Mouse (Mus musculus): ENCODE measurements around the gene Wdr49. TPM values are rescaled to one million over a fixed set of nuclear protein-coding genes. Genes with fewer than 3 reads are reported as not detected.

The Wdr49 gene
- polyA plus RNA-seq, 1 experiment from 2014 or later: not detected

DNA sequence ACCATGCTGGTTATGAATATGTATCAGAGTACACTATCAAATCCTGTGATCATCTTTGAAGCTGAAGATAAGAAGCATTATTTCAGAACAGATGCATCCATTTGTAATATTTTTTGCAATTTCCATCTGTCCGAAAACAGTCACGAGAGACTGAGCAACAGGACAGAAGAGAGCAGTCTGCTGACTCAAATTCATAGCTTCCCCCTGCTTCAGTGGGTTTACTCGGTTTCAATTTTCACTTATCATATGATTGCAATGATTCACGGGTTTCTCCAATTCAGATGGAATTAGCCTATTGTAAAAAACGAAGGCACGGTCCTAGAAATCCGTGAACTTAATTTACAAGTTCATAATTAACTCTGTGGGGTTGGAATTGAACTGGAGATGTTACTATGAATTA is 13.8 kb downstream of the Wdr49 start:
- WGBS: 87% methylated on average over 7 of the region's 7 CpGs

GRCm38 (mm10) chr3:75430564-75431181 is 51.3 kb downstream of the Wdr49 start:
- H3K27ac ChIP-seq (ENCODE audit: low read depth, low read length): no peak overlapping the region
- 72% methylated on average over 4 of the region's 4 CpGs for WGBS
- H3K27me3 ChIP-seq (ENCODE audit: control insufficient read depth, insufficient read depth, low read length): no peaks in the 10 kb centered on the region
- no peaks in the 10 kb centered on the region for H3K36me3 ChIP-seq (ENCODE audit: control insufficient read depth, insufficient read depth, low read length)
- no peak overlapping the region for H3K4me3 ChIP-seq (ENCODE audit: low read length)
- no peaks in the 10 kb centered on the region for H3K4me1 ChIP-seq (ENCODE audit: control insufficient read depth, insufficient read depth, low read length)
- no peaks in the 10 kb centered on the region for H3K9me3 ChIP-seq (ENCODE audit: control insufficient read depth, low read length)
- H3K4me2 ChIP-seq (replicated peaks; ENCODE audit: low read depth, low read length): no peak overlapping the region
- no peak for ATAC-seq (ENCODE audit: low FRiP score, low TSS enrichment)
- H3K9ac ChIP-seq (ENCODE audit: low read depth, low read length): no peak overlapping the region

More for the DNA sequence above, 13.8 kb downstream of the Wdr49 start:
- H3K4me1 ChIP-seq (ENCODE audit: control insufficient read depth, insufficient read depth, low read length): no peaks in the 10 kb centered on the region
- H3K9me3 ChIP-seq (ENCODE audit: control insufficient read depth, low read length): no peaks in the 10 kb centered on the region
- no peaks in the 10 kb centered on the region for H3K27me3 ChIP-seq (ENCODE audit: control insufficient read depth, insufficient read depth, low read length)
- no peak for ATAC-seq (ENCODE audit: low FRiP score, low TSS enrichment)
- H3K9ac ChIP-seq (ENCODE audit: low read depth, low read length): no peak overlapping the region
- no peaks in the 10 kb centered on the region for H3K36me3 ChIP-seq (ENCODE audit: control insufficient read depth, insufficient read depth, low read length)
- no peak overlapping the region for H3K27ac ChIP-seq (ENCODE audit: low read depth, low read length)
- no peak overlapping the region for H3K4me2 ChIP-seq (replicated peaks; ENCODE audit: low read depth, low read length)
- H3K4me3 ChIP-seq (ENCODE audit: low read length): no peak overlapping the region

DNA sequence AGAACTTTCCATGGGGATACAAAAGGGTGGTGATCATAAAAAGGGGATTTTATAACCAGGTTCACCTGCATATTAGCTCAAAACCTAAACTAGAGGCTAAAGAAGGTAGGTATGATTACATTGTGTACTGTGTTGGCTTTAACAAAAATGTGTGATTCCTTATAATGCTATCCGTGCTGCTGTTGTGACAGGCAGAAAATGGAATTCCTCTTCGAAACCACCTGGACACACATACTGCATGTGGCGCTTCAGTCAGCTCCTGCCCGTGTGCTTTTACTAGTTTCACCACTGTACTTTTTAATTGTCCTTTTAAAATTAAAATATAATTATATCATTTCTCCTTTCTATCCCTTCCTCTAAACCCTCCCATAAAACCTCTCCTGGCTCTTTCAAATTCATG is 86.0 kb downstream of the Wdr49 start:
- H3K36me3 ChIP-seq (ENCODE audit: control insufficient read depth, insufficient read depth, low read length): no peaks in the 10 kb centered on the region

GRCm38 (mm10) chr3:75395121-75395895 is 86.6 kb downstream of the Wdr49 start:
- 78% methylated on average over 7 of the region's 7 CpGs for WGBS

More for the DNA sequence above, 86.0 kb downstream of the Wdr49 start:
- no peak for ATAC-seq (ENCODE audit: low FRiP score, low TSS enrichment)
- no peaks in the 10 kb centered on the region for H3K27me3 ChIP-seq (ENCODE audit: control insufficient read depth, insufficient read depth, low read length)
- whole genome bisulfite sequencing: 94% methylated on average over 4 of the region's 4 CpGs
- no peaks in the 10 kb centered on the region for H3K4me1 ChIP-seq (ENCODE audit: control insufficient read depth, insufficient read depth, low read length)
- H3K9ac ChIP-seq (ENCODE audit: low read depth, low read length): no peak overlapping the region
- H3K4me2 ChIP-seq (replicated peaks; ENCODE audit: low read depth, low read length): no peak overlapping the region
- H3K27ac ChIP-seq (ENCODE audit: low read depth, low read length): no peak overlapping the region
- H3K9me3 ChIP-seq (ENCODE audit: control insufficient read depth, low read length): no peaks in the 10 kb centered on the region
- no peak overlapping the region for H3K4me3 ChIP-seq (ENCODE audit: low read length)

GRCm38 (mm10) chr3:75394487-75394886 is 87.5 kb downstream of the Wdr49 start:
- H3K4me1 ChIP-seq (ENCODE audit: control insufficient read depth, insufficient read depth, low read length): no peaks in the 10 kb centered on the region
- no peaks in the 10 kb centered on the region for H3K36me3 ChIP-seq (ENCODE audit: control insufficient read depth, insufficient read depth, low read length)
- WGBS: 79% methylated on average over 3 of the region's 3 CpGs
- H3K27ac ChIP-seq (ENCODE audit: low read depth, low read length): no peak overlapping the region
- no peaks in the 10 kb centered on the region for H3K27me3 ChIP-seq (ENCODE audit: control insufficient read depth, insufficient read depth, low read length)
- H3K9ac ChIP-seq (ENCODE audit: low read depth, low read length): no peak overlapping the region
- no peak for ATAC-seq (ENCODE audit: low FRiP score, low TSS enrichment)
- H3K4me2 ChIP-seq (replicated peaks; ENCODE audit: low read depth, low read length): no peak overlapping the region
- H3K4me3 ChIP-seq (ENCODE audit: low read length): no peak overlapping the region
- H3K9me3 ChIP-seq (ENCODE audit: control insufficient read depth, low read length): no peaks in the 10 kb centered on the region

More at GRCm38 (mm10) chr3:75395121-75395895, 86.6 kb downstream of the Wdr49 start:
- H3K27ac ChIP-seq (ENCODE audit: low read depth, low read length): no peak overlapping the region
- H3K4me1 ChIP-seq (ENCODE audit: control insufficient read depth, insufficient read depth, low read length): no peaks in the 10 kb centered on the region
- H3K36me3 ChIP-seq (ENCODE audit: control insufficient read depth, insufficient read depth, low read length): no peaks in the 10 kb centered on the region
- H3K9me3 ChIP-seq (ENCODE audit: control insufficient read depth, low read length): no peaks in the 10 kb centered on the region
- H3K9ac ChIP-seq (ENCODE audit: low read depth, low read length): no peak overlapping the region
- ATAC-seq (ENCODE audit: low FRiP score, low TSS enrichment): no peak
- no peak overlapping the region for H3K4me2 ChIP-seq (replicated peaks; ENCODE audit: low read depth, low read length)
- no peak overlapping the region for H3K4me3 ChIP-seq (ENCODE audit: low read length)
- H3K27me3 ChIP-seq (ENCODE audit: control insufficient read depth, insufficient read depth, low read length): no peaks in the 10 kb centered on the region

- no peaks in the 10 kb centered on the region for H3K9me3 ChIP-seq (ENCODE audit: control insufficient read depth, low read length)
- no peaks in the 10 kb centered on the region for H3K36me3 ChIP-seq (ENCODE audit: control insufficient read depth, insufficient read depth, low read length)
- no peak overlapping the region for H3K9ac ChIP-seq (ENCODE audit: low read depth, low read length)
- WGBS: 67% methylated on average over 2 of the region's 2 CpGs
- no peak for ATAC-seq (ENCODE audit: low FRiP score, low TSS enrichment)
- no peak overlapping the region for H3K4me2 ChIP-seq (replicated peaks; ENCODE audit: low read depth, low read length)
- no peaks in the 10 kb centered on the region for H3K4me1 ChIP-seq (ENCODE audit: control insufficient read depth, insufficient read depth, low read length)
- no peak overlapping the region for H3K4me3 ChIP-seq (ENCODE audit: low read length)
- no peak overlapping the region for H3K27ac ChIP-seq (ENCODE audit: low read depth, low read length)
- H3K27me3 ChIP-seq (ENCODE audit: control insufficient read depth, insufficient read depth, low read length): no peaks in the 10 kb centered on the region
These were observed 100.2 kb downstream of the Wdr49 start for GRCm38 (mm10) chr3:75381776-75382175.

- H3K4me2 ChIP-seq (replicated peaks; ENCODE audit: low read depth, low read length): no peak overlapping the region
- no peak for ATAC-seq (ENCODE audit: low FRiP score, low TSS enrichment)
- no peaks in the 10 kb centered on the region for H3K9me3 ChIP-seq (ENCODE audit: control insufficient read depth, low read length)
- no peak overlapping the region for H3K4me3 ChIP-seq (ENCODE audit: low read length)
- no peaks in the 10 kb centered on the region for H3K36me3 ChIP-seq (ENCODE audit: control insufficient read depth, insufficient read depth, low read length)
- no peaks in the 10 kb centered on the region for H3K4me1 ChIP-seq (ENCODE audit: control insufficient read depth, insufficient read depth, low read length)
- no peak overlapping the region for H3K27ac ChIP-seq (ENCODE audit: low read depth, low read length)
- no peaks in the 10 kb centered on the region for H3K27me3 ChIP-seq (ENCODE audit: control insufficient read depth, insufficient read depth, low read length)
- no peak overlapping the region for H3K9ac ChIP-seq (ENCODE audit: low read depth, low read length)
These were observed 128.0 kb downstream of the Wdr49 start for GRCm38 (mm10) chr3:75353972-75354371.

DNA sequence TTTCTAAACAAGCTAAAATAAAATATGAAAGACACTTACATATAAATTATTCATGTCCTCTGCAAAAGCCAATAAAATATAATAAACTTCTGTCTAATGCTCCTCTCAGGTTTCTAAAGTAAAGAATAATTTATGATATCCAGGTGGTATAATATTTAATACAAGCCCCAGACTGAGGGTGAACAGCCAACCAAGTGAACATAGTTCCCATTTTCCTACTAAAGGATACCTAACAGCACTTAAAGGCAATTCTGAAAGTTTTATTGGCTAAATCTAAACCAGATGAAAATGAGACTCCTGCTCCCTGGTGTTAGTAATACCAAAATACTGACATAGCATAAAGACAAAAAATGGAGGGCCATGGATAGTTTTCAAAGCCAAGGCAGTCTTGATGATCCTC is 144.8 kb downstream of the Wdr49 start:
- no peak for ATAC-seq (ENCODE audit: low FRiP score, low TSS enrichment)
- Histone ChIP-seq H3K36me3 (ENCODE audit: control insufficient read depth, insufficient read depth, low read length) (no peaks in the 10 kb centered on the region), H3K4me3 (ENCODE audit: low read length) (no peak overlapping the region), H3K27ac (ENCODE audit: low read depth, low read length) (no peak overlapping the region), H3K4me1 (ENCODE audit: control insufficient read depth, insufficient read depth, low read length) (no peaks in the 10 kb centered on the region), H3K4me2 (replicated peaks; ENCODE audit: low read depth, low read length) (no peak overlapping the region), H3K27me3 (ENCODE audit: control insufficient read depth, insufficient read depth, low read length) (no peaks in the 10 kb centered on the region), H3K9ac (ENCODE audit: low read depth, low read length) (no peak overlapping the region), H3K9me3 (ENCODE audit: control insufficient read depth, low read length) (no peaks in the 10 kb centered on the region)

DNA sequence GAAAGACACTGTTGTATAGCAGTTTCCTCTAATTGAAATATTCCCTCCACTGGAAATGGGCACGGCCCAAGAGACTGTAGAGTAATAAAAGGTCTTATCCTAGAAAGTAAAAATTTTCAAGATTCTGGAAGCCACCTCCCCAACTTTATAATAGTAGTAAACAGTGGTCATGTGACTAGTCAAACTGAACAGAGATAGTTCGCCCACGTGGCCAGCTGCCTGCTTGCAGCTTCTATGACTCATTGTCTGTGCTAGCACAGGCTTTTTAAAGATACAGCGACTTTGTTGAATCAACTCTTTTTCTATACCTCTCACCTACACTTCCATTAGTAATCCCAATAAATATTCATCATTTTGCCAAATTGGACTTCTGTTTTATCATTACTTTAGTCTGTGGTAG is 161.0 kb downstream of the Wdr49 start:
- H3K4me3 ChIP-seq (ENCODE audit: low read length): no peak overlapping the region
- H3K4me1 ChIP-seq (ENCODE audit: control insufficient read depth, insufficient read depth, low read length): no peaks in the 10 kb centered on the region
- WGBS: 81% methylated on average over 4 of the region's 4 CpGs
- no peaks in the 10 kb centered on the region for H3K27me3 ChIP-seq (ENCODE audit: control insufficient read depth, insufficient read depth, low read length)
- H3K36me3 ChIP-seq (ENCODE audit: control insufficient read depth, insufficient read depth, low read length): no peaks in the 10 kb centered on the region
- no peak overlapping the region for H3K27ac ChIP-seq (ENCODE audit: low read depth, low read length)
- H3K9me3 ChIP-seq (ENCODE audit: control insufficient read depth, low read length): no peaks in the 10 kb centered on the region
- no peak overlapping the region for H3K4me2 ChIP-seq (replicated peaks; ENCODE audit: low read depth, low read length)
- no peak overlapping the region for H3K9ac ChIP-seq (ENCODE audit: low read depth, low read length)
- ATAC-seq (ENCODE audit: low FRiP score, low TSS enrichment): no peak

Measured in kidney, embryonic 14.5 days (tissue).